Mouse (Mus musculus) ES-E14 (cell line): ENCODE data around the gene Lpar2. TPM values are rescaled to one million over a fixed set of nuclear protein-coding genes. Genes with fewer than 3 reads are reported as not detected.

Source experiments
- DNase-seq: peaks from one replicate; pipeline ENCODE4 v3.0.0-alpha.2; 2013; ENCODE audit warnings: low read depth, low spot score
- H3K27ac ChIP-seq: 2 replicates; pipeline ENCODE4 v1.5.1; 2012; ENCODE audit warnings: low read depth, mild to moderate bottlenecking, low read length, moderate library complexity, mixed read lengths; ENCODE audit not compliant: poor library complexity, insufficient read depth, severe bottlenecking
- H3K36me3 ChIP-seq: 2 replicates; pipeline ENCODE4 v1.6.1; 2012; ENCODE audit warnings: mild to moderate bottlenecking, low read length, moderate library complexity, mixed read lengths; ENCODE audit not compliant: control insufficient read depth, poor library complexity, insufficient read depth, severe bottlenecking
- H3K4me1 ChIP-seq, 2 experiments: fragments of 150-350 bp in 1 of 2; sonication (generic) in 1 of 2; 2 replicates each; pipeline ENCODE4 v1.6.1; 2012; ENCODE audit warnings: low read length in 2 of 2, mild to moderate bottlenecking in 1 of 2, mixed read lengths in 1 of 2; ENCODE audit not compliant: control insufficient read depth in 2 of 2, insufficient read depth in 2 of 2, poor library complexity in 1 of 2
- H3K4me3 ChIP-seq, 2 experiments: fragments of 150-350 bp in 1 of 2; sonication (generic) in 1 of 2; 2 replicates each; pipeline ENCODE4 v1.5.1; 2012; ENCODE audit warnings: low read length in 2 of 2, low read depth in 1 of 2, mild to moderate bottlenecking in 1 of 2, mixed read lengths in 1 of 2; ENCODE audit not compliant: insufficient read depth in 1 of 2, poor library complexity in 1 of 2, severe bottlenecking in 1 of 2
- H3K9ac ChIP-seq: 2 replicates; pipeline ENCODE4 v1.6.1; 2012; ENCODE audit warnings: low read depth, mild to moderate bottlenecking, low read length, mixed read lengths; ENCODE audit not compliant: poor library complexity, insufficient read depth, severe bottlenecking
- H3K9me3 ChIP-seq: fragments of 150-350 bp; sonication (generic); 2 replicates; pipeline ENCODE4 v1.6.1; 2012; ENCODE audit warnings: low read depth, mild to moderate bottlenecking, low read length; ENCODE audit not compliant: control insufficient read depth, insufficient read depth
- CHD2 ChIP-seq: IDR thresholded peaks from 2 replicates; pipeline ENCODE4 v1.6.1; 2014; ENCODE audit warnings: mild to moderate bottlenecking, low read depth, low read length, inconsistent platforms
- HCFC1 ChIP-seq: IDR thresholded peaks from 2 replicates; pipeline ENCODE4 v1.6.1; 2012; ENCODE audit warnings: low read length, inconsistent platforms, borderline replicate concordance; ENCODE audit not compliant: insufficient read depth
- MAFK ChIP-seq: IDR thresholded peaks from 2 replicates; pipeline ENCODE4 v1.6.1; 2014; ENCODE audit warnings: mild to moderate bottlenecking, low read depth, low read length, inconsistent platforms; ENCODE audit not compliant: insufficient read depth
- ZC3H11A ChIP-seq: IDR thresholded peaks from 2 replicates; pipeline ENCODE4 v1.6.1; 2012; ENCODE audit warnings: low read depth, mild to moderate bottlenecking, inconsistent platforms, low read length, borderline replicate concordance
- ZNF384 ChIP-seq: IDR thresholded peaks from 2 replicates; pipeline ENCODE4 v1.6.1; 2012; ENCODE audit warnings: low read depth, low read length, inconsistent platforms
- in situ Hi-C, 2 experiments: fragments of 600-800 bp; cut with MboI; formaldehyde crosslinking; loops; one replicate each; pipeline ENCODE4 v1.15.1; 2025; ENCODE audit warnings: low sequenced_read_pairs in 2 of 2, inconsistent platforms in 1 of 2; ENCODE audit not compliant: unreplicated experiment in 2 of 2
- total RNA-seq: library from RNA; depleted of rRNA; stranded (reverse); fragments of 300-350 nt; gene quantifications from 2 replicates; pipeline ENCODE4 v1.2.3, GENCODE M21; 2012

Lpar2 gene
- total RNA-seq, 1 experiment = 5.6 TPM

- no peaks in the 10 kb centered on the region for H3K36me3 ChIP-seq
Measured at GRCm38 (mm10) chr8:69861251-69861650, 39.0 kb downstream of the Lpar2 start.

GRCm38 (mm10) chr8:69863387-69864020 lies 41.3 kb downstream of the Lpar2 start:
- no peak overlapping the region for H3K4me3 ChIP-seq
- TF ChIP-seq CHD2 (no peak), ZNF384 (no peak), ZC3H11A (no peak), HCFC1 (no peak), MAFK (no peak)
- H3K9me3 ChIP-seq = no peaks in the 10 kb centered on the region
- no peak overlapping the region for H3K27ac ChIP-seq
- DNase-seq = no peak
- no peak overlapping the region for H3K9ac ChIP-seq
- in situ Hi-C loops = no loop called here
- peaks cover 0 to 2% of the 10 kb centered on the region in 2 experiments; a peak in 1 of 4 replicates for H3K4me1 ChIP-seq
- H3K36me3 ChIP-seq = no peaks in the 10 kb centered on the region

More at GRCm38 (mm10) chr8:69861251-69861650, 39.0 kb downstream of the Lpar2 start:
- H3K27ac ChIP-seq = no peak overlapping the region
- DNase-seq = no peak
- H3K4me1 ChIP-seq = peaks cover 0 to 2% of the 10 kb centered on the region in 2 experiments; a peak in 1 of 4 replicates
- no peak overlapping the region for H3K4me3 ChIP-seq
- TF ChIP-seq ZNF384 (no peak), CHD2 (no peak), ZC3H11A (no peak), MAFK (no peak)
- H3K9me3 ChIP-seq = no peaks in the 10 kb centered on the region
- in situ Hi-C loops = no loop called here
- no peak overlapping the region for H3K9ac ChIP-seq

- no peak overlapping the region for H3K27ac ChIP-seq
- TF ChIP-seq HCFC1 = no peak
- no peak for TF ChIP-seq MAFK
- peaks cover 0 to 2% of the 10 kb centered on the region in 2 experiments; a peak in 1 of 4 replicates for H3K4me1 ChIP-seq
- H3K9me3 ChIP-seq = no peaks in the 10 kb centered on the region
- no peaks in the 10 kb centered on the region for H3K36me3 ChIP-seq
- no peak overlapping the region for H3K4me3 ChIP-seq
- in situ Hi-C loops = no loop called here
- DNase-seq = no peak
- H3K9ac ChIP-seq = no peak overlapping the region
Measured at GRCm38 (mm10) chr8:69864180-69864579, 42.0 kb downstream of the Lpar2 start.

- H3K9ac ChIP-seq = no peak overlapping the region
- in situ Hi-C loops = no loop called here
Measured at GRCm38 (mm10) chr8:69867696-69868326, 45.6 kb downstream of the Lpar2 start.

More at GRCm38 (mm10) chr8:69867696-69868326, 45.6 kb downstream of the Lpar2 start:
- no peaks in the 10 kb centered on the region for H3K9me3 ChIP-seq
- no peak overlapping the region for H3K27ac ChIP-seq
- no peak overlapping the region for H3K4me3 ChIP-seq
- no peak for TF ChIP-seq MAFK
- no peak for TF ChIP-seq ZNF384
- TF ChIP-seq ZC3H11A = no peak
- no peak for TF ChIP-seq CHD2
- TF ChIP-seq HCFC1 = no peak
- H3K36me3 ChIP-seq = no peaks in the 10 kb centered on the region
- no peaks in the 10 kb centered on the region for H3K4me1 ChIP-seq
- DNase-seq = no peak
